Mouse (Mus musculus) kidney, postnatal 36 days (tissue): Measurements from ENCODE around the gene Plxna4.
"Not testable (repeated sequence)": the region's sequence is repeated elsewhere in the genome, so short reads cannot be mapped to it uniquely, and the experiment has no call there.

Experiments
- DNase-seq, 2 experiments: peaks; one replicate each; pipeline ENCODE4 v3.0.0; 2021 to 2022; ENCODE audit warnings: mixed read lengths in 2 of 2

The Plxna4 gene

DNA sequence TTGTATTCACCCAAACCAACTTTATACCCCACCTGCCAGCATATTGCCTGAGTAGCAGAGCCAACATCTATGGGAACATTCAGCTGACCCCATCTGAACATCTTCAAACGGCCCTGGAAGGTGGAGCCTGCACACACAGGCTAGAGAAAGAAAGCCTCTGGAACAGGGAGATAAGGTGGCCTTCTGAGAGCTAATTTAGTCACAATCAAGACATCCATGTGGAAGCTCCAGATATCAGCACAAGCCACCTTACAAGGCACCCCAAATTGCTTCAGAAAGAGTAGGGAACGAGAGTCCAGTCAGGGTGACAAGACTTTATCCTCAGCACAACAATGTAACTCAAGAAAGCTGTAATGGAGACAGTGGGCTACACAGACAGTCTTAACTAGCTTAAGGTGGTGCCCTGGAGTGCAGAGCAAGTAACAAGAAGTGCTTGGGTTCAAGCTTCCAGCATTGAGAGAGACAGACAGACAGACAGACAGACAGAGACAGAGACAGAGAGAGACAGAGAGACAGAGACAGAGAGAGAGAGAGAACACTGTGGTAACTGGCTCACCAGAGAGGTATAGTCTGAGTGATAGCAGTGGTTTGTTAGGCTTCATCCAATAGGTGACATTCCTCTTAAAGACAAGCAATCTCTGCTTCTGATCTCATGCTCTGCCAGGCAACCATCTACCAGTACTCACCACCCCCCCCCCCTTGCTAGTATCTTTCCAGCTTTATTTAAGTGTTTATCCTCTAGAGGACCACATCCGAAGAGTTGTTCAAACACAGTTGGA is 53.8 kb downstream of the Plxna4 start:
- no peak for DNase-seq

DNA sequence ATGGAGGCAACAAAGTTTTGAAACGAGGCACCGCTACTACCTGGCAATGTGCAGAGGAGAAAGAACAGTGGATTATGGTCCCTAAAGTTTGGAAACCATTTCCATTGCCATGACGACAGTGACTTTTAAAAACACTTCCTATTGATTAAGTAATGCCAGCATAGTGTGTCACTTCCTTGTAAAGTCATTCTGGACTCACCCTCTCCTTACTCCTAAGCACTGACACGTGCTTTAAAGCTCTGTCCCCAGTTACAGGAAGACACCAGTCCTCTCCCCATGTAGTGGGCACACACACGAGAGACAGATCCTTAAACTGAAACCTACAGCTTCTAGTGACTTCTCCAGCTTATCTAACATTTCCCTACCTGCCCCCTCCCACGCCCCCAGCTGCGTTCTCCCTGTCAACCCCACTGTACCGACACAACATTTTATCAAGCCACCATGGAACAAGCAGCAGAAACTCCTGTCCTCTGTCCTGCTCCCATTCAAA is 59.9 kb downstream of the Plxna4 start:
- DNase-seq: no peak

DNA sequence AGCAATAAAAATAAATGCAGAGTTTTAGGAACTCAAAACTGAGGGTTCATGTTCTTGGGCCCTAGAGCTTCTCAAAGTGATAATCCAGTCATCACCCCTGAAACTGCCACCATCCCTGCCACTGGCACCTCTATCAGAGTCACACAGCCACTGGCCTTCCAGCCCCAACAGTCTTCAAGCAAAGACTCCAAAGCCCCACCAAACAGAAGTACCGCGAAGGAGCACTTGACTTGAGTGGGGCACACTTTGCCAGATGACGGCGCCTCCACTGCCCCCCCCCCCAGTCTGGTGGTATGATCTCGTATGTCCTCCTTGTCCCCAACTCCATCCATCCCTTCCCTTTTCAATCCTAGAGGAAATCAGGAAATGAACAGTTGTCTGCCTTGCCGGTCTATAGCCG is 60.5 kb downstream of the Plxna4 start:
- no peak for DNase-seq

DNA sequence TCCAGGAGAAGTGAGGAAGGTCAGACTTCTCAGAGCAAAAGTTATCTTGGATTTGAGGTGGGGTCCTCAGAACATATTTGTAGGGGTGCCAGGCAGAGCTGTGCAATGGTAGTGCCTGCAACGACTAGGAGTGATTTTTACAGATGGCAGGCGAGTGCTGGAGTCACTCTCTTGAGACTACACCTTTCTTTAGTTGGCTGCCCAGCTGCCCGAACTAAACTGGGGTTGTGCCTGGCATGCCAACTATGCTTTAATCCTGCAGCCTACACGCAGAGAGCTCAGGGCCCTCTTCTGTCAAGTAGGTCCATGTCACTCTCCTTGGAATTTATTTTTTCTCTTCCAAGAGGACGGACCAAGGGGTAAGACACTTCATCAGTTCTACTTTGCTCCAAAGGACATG is 61.2 kb downstream of the Plxna4 start:
- no peak for DNase-seq

DNA sequence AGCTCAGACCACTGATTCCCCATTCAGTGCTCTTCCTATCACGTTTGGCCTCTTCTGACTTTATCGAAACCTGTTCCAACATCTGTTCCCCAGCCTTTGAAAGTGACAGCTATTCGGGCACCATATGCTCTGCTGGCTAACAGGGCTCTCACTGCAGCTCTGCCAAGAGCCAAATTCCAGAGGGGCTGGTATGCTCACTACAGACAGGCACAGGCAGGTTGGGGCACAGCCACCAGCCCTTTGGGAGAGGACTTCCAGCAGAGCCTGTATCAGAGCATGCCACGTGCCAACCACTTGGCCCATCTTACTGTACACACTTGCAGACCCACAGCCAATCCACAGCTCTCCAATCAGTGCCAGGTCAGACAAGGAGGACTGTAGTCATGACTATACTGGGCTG is 67.9 kb downstream of the Plxna4 start:
- no peak for DNase-seq

DNA sequence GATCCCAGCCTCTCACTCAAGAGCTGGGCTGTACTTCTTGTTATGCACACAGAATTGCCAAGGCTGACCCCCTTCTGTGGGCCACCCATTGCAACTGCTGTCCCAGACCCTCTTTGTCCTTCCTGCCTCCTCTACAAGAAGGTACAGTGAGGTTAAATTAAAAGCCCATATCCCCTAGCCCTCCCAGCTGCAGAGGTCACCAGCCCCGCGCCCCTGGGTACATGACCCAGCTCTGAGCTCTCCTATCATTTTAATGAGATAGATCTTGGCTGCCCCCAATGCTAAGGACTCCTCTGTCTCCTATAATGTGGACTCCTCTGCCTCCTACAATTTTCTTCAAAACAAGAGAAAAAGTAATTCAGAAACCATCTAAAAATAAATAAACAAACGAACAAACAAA is 69.4 kb downstream of the Plxna4 start:
- no peak for DNase-seq

DNA sequence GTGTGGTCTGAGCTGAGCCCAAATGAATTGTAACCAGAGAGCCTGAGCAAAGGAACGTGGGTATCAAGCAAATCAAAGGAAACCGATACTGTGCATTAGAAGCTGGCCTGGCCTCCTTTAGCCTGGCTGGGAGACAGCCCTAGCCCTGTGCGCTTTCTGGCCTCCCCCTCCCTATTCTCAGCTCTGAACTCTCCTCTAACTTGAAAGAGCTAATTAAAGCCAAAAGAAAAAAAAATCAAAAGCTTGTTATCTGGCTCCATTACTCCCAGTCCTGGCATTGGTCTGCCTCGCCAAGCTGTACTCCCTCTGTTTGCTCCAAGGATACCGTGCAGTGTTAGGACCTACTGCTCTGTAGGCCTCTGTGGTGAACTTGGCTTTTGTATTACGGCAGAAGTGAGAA is 73.9 kb downstream of the Plxna4 start:
- DNase-seq: no peak

DNA sequence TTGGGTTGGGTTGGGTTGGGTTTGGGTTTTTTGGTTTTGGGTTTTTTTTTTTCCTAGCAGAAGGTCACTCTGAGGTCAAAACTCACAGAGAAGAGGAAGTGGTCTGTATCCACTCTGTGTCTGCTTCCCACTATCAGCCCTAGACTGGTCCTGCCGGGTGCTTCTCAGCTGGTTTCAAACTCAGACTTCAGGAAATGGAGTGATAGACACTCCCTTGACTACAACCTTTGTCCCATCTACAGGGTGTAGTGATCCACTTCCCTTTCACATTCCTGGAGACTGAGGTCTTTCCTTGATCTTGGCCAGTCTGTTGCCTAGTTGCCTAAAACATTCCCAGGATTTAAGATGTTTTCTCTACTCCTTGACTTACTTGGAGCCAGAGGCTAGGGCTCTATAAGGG is 76.0 kb downstream of the Plxna4 start:
- peak; percentile 16 to 40 for DNase-seq

DNA sequence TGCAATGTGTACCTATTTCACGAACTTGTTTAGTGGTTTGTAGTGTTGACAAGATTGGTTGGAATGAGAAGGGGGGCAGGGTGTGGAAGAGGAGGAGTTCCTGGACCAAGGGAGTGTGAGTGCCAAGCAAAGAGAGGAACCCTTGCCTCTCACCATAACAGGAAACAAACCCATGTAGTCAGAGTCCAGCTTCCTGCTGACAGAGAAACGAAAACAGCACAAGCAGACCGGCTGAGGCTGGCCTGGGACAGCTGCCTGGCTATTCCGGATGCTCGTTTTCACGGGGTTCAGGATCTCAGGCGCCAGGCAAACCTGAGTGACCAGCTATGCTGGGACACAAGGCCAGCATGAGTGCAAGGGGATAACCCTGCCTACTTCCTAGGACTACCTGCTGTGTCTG is 77.1 kb downstream of the Plxna4 start:
- peak; percentile 68 to 75 for DNase-seq

DNA sequence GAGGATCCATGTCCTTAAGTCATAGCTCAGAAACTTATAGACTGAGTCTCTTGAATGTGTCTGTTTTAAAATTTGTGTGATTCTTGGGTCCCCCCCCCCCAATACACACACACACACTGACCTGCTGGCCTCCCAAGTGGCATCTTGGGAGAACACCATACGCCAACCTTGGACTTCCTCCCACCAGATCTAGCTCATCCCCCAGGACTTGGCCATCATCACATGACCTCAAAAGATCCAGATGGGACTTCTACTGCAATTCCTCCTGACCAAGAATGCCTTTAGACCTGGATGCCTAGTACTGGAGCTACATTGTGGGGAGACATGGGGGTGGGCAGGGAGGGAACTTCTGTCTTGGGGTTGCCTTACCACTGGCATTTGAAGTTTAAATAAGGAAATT is 77.5 kb downstream of the Plxna4 start:
- no peak for DNase-seq

DNA sequence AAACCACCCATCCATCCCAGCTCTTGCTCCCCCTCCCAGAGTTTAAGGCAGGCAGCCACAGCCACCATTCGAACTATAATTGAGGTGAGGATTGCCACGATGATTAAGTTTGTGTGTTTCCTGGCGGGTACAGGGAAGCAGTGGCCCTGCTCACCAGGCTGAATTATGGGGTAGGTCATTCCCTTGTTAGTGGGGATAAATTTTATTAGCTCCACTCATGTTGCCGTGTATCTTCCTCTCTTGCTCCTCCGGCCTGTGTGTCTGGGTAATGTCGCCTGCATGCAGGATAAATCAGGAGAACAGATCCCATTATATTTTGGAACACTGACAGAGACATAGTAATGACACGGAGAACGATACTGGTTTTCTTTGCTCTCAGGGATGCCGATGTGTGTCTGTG is 78.9 kb downstream of the Plxna4 start:
- no peak for DNase-seq

DNA sequence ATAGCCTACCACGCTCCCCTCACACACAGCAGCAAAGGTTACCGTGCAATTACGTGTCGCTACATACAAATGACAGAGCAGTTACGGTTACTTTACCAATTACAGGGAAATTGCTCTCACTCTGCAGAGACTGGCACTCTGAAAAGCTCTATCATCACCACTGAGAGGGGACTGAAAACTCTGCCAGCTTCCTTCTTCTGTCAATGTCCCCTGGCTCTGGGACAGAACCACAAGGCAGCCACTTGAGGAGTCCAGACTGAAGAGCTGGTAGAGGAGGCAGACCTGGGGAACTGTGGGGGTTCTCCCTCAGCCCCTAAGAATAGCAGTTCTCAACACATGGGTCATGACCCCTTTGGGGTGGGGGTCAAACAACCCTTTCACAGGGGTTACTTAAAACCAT is 83.0 kb downstream of the Plxna4 start:
- DNase-seq: no peak

DNA sequence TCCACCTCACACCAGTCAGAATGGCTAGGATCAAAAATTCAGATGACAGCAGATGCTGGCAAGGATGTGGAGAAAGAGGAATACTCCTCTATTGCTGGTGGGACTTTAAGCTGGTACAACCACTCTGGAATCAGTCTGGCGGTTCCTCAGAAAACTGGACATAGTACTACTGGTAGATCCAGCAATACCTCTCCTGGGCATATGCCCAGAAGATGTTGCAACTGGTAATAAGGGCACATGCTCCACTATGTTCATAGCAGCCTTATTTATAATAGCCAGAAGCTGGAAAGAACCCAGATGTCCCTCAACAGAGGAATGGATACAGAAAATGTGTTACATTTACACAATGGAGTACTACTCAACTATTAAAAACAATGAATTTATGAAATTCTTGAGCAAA is 86.8 kb downstream of the Plxna4 start:
- DNase-seq: not testable (repeated sequence)

DNA sequence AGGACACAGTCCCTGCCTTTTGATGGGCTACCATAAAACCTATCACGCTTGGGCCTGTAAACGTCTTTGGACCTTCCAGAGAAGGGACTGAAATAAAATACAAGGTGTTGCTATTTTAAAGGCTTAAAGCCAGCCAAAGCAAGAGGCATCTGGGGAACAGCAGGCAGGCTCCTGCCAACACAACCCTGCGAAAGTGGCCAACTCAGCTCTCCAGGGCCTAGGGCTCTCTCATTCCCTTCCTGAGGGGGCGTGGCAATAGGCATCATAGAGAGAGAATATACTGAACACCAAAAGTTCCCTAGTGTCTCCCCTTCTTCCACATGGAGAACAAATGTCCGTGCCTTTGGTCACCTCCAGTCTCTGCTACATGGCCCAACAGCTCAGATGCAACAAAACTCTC is 89.9 kb downstream of the Plxna4 start:
- DNase-seq: no peak

DNA sequence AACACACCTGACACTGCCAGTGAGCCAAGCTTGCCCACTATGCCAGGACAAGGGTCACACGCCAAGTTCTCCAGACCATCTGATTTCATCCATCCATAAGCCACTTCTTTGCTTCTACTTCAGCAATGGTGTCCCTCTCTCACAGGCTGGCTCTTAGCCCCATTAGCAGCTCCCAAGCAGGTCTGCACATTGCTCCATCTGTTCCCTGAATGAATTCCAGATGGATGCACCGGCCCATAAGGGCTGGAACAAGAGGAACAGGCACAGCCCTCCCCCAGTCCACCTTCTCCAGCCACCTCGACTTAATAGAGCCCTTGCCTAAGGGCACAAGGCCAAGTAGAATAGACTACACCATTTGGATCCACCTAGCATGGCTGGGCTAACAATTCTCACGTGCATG is 91.9 kb downstream of the Plxna4 start:
- DNase-seq: no peak

DNA sequence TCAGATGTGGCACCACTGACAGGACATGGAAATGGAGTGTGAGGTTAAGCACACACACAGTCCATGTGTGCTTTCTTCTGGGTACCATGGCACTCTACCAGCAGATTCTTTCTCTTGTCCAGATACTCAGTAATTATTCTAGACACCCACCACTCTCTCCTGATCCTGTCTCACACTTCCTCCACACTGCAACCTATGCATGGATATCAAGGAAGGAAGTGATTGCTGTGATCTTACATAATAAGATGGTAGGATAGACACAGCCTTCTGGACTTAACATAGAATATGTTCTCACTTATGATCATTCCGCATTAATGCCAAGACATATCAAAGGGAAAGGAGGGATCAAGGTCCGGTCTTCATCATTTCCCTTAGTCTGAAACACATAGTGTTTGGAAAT is 92.5 kb downstream of the Plxna4 start:
- DNase-seq: no peak

DNA sequence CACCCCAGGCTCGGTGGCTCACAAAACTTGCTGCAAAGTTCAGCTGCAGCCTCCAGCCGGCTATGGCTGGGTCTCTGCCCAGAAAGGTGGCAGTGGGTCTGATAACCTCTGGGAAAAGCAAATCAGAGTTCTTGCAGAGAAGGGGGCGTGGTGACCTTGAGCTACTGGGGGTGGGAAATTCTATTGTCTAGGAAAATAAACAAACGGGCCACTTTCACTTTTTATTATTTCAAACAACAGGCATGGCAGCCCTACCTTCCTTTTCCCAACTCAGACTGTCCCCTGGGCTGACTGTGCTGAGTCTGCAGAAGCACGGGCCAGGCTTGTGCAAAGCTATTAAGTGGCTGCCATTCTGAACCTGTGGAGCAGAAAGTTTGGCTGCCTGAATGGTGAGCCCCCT is 94.4 kb downstream of the Plxna4 start:
- peak; percentile 32 to 60 for DNase-seq

DNA sequence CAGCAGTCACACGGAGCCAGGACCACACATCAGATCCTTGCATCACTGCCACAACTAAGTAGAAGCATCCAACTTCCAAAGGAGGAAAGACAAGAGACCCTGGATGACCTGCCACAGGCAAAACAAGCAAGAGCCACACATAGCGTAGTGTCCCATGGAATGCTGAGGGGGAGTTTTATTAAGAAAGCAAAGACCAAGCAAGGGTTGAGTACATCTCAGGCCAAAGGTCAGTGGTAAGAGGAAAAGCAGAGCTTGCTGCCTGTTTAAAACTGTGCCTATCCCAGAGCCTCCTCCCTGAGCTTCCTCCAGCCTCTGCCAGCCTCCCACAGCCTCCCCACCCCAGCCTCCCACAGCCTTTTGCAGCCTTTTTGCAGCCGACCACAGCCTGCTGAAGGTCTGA is 100.9 kb downstream of the Plxna4 start:
- no peak for DNase-seq

DNA sequence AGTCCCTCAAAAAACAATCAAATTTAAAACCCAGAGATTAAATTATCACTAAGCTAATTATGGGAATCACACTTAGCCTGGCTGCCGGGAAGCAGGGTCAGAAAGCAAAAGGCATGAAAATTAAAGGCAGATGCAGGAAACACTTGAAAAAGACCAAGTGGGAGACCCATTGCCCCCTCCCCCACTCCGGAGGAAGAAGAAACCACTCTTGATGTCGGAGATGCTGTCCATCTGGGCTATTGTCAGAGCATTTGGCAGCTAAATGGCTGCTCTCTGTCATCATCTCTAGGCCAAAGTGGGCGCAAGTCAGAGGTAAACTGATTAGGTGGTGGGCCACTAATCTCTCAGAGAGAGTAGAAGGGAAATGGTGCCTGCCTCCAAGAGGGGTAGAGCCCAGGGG is 105.5 kb downstream of the Plxna4 start:
- DNase-seq: no peak

DNA sequence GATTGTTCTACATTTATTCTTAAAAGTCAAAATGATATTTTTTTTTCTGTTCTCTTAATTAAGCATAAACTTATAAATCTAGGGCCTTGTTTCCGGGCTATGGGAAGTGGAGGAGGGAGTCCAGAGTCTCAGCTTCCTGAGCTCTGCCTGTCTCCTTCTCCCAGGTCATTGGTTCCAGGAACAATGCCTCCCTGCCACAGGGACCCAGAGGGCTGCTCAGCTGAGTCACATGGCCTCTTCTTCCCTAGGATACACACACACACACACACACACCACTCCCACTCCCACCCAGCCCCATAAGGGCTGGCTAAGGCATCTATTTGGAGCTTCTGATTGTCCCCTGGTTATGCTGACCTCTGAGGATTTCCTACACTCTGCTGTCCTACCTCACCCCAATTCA is 107.3 kb downstream of the Plxna4 start:
- peak; percentile 42 to 43 for DNase-seq

DNA sequence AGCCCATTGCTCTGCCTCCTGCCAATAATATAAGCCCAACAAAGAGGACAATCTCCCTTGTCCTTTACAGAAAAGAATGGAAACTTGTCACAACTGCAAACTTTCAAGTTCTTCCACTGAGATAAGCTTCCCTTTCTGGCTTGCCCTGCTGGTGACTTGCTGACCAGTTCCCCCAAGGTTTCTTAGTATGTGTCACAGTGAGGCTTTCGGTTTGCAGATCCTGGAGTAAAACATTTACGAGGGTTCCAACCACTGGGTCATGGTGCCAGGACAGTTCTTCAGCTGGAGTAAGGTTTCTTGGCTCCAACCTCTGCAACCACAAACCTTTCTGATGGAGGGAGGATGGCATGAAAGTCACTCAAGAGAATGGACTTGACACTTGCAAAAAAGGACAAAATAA is 108.2 kb downstream of the Plxna4 start:
- DNase-seq: peak; percentile 23 to 27

DNA sequence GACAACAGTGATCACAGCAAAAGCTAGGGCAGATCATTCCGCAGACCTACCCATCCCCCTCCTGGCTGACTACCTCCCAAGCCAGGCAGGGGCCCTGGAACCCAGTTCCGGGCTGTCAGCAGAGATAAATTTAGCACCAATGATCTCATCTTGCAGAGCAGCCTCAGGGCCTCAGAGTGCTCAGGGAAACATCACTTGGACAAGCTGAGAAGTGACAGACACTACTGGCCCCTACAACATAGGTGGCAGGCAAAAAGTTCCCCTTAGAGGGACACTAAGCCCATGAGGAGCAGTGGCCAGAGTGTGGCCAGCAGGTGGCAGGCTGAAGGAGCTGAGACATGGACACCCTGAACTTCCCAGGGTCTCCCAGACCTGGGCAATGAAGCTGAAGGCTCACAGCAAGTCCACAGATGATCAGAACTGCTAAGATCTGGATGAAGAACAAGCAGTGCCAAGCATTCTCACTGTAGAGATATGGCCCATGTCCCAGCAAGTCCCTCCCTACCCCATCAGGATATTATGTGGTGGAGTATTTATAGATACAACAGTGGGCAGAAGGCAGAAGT is 108.7 kb downstream of the Plxna4 start:
- peak; percentile 61 to 79 for DNase-seq

DNA sequence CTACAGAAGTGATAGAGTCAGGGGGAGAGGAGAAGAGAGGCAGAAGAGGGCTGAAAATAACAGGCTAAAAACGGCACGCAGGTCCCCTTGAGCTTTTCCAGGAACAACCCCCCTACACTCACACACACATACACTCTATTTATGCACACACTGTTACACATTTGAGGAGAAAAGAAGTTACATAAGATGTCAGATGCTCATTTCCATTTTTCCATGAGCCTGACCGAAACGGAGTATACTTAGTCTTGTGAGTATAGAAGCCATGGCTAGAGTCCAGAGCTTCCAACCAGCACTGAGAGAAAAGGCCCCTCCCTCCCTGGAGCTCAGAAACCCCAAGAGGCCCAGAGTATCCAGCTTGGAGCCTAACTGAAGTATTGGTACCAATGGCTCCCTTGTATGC is 112.0 kb downstream of the Plxna4 start:
- no peak for DNase-seq

DNA sequence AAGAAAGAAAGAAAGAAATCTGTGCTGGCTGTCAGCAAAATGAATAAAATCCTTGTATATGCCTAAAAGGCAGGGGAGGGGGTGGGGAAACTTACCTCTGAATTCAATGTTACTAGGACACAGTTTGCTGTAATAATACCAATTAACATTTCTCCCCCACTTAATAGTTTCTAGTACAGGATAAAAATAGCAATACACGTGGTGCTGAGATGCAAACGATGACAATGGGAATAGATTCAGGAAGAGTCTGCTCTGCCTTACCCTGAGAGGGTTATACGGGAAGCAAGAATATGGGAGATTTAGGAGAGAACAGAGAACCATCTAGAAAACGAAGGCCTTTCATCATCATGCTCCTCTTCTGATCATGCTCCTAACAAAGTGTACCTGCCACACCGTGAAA is 115.9 kb downstream of the Plxna4 start:
- DNase-seq: no peak

DNA sequence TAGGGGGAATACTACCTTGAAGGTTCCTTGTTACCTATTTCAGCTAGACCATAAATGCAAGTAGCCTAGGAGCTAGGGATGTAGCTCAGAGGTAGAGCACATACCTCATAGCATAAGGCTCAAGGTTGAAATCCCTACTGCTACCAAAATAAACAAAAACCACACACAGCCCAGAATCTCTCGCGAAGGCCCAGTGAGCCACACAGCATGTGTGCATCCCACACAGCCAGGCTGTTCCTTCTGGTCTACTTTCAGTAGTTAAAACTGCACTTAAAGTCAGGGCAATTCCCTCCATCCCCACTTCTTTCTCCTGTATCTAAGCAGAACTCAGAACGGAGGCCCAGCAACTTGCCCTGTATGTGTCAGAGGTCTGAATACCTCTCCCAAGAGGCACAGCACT is 116.4 kb downstream of the Plxna4 start:
- no peak for DNase-seq
